Mouse (Mus musculus): ENCODE data around the gene Dpp6. TPM values are rescaled to one million over a fixed set of nuclear protein-coding genes. Genes with fewer than 3 reads are reported as not detected.

Dpp6 gene
- polyA plus RNA-seq, 1 experiment = 0.01 TPM

- H3K36me3 ChIP-seq (ENCODE audit: control insufficient read depth, insufficient read depth) = no peaks in the 10 kb centered on the region
- no peaks in the 10 kb centered on the region for H3K79me2 ChIP-seq (ENCODE audit: control insufficient read depth, insufficient read depth)
- no peak overlapping the region for H3K4me3 ChIP-seq (ENCODE audit: insufficient read depth, poor library complexity, severe bottlenecking)
- no peak for TF ChIP-seq CTCF (IDR thresholded peaks at IDR 0.05; ENCODE audit: control insufficient read depth, insufficient read depth, insufficient read length)
- no peak for TF ChIP-seq MYOD1 (IDR thresholded peaks at IDR 0.05; ENCODE audit: control insufficient read depth, insufficient read length, low read depth)
- no peak for TF ChIP-seq CEBPB (IDR thresholded peaks at IDR 0.05; ENCODE audit: low read depth)
- TF ChIP-seq MAX (IDR thresholded peaks at IDR 0.05) = no peak
- no peak for TF ChIP-seq FOSL1 (IDR thresholded peaks at IDR 0.05; ENCODE audit: insufficient read depth, low read length, poor library complexity, severe bottlenecking)
- no peak for TF ChIP-seq MYOG (IDR thresholded peaks at IDR 0.05; ENCODE audit: control insufficient read depth, extremely low read depth, insufficient read length)
- TF ChIP-seq USF1 (IDR thresholded peaks at IDR 0.05; ENCODE audit: low read depth) = no peak
- no peaks in the 10 kb centered on the region for H3K27me3 ChIP-seq (ENCODE audit: control insufficient read depth, insufficient read depth, insufficient read length)
- H3ac ChIP-seq (ENCODE audit: control insufficient read depth, insufficient read length, low read depth) = no peak overlapping the region
- H3K79me3 ChIP-seq (ENCODE audit: low read depth) = no peaks in the 10 kb centered on the region
Measured at GRCm38 (mm10) chr5:27623876-27624275, 806.9 kb downstream of the Dpp6 start.

DNA sequence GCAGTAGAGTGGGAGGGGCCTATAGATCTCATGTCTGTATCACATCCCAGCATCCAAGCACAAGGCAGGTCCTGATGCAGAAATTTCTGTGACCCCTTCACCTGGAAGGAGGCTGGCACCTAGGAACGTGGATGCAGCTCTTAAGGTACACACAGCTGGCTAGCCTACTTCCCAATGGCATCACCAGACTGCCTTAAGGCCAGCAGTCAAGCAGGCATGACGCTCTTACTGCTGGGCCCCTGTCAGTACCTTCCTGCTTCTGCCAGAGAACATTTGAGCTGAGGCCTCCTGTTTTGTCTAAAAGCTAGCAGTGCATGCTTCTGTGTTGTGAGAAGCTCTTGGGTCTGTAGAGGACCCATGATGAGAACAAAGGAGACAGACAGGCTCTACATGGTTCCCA lies 815.1 kb downstream of the Dpp6 start:
- Histone ChIP-seq H3K79me3 (ENCODE audit: low read depth) (no peaks in the 10 kb centered on the region), H3K79me2 (ENCODE audit: control insufficient read depth, insufficient read depth) (no peaks in the 10 kb centered on the region), H3K27me3 (ENCODE audit: control insufficient read depth, insufficient read depth, insufficient read length) (no peaks in the 10 kb centered on the region), H3K4me3 (ENCODE audit: insufficient read depth, poor library complexity, severe bottlenecking) (no peak overlapping the region), H3ac (ENCODE audit: control insufficient read depth, insufficient read length, low read depth) (no peak overlapping the region), H3K36me3 (ENCODE audit: control insufficient read depth, insufficient read depth) (no peaks in the 10 kb centered on the region)
- TF ChIP-seq FOSL1 (IDR thresholded peaks at IDR 0.05; ENCODE audit: insufficient read depth, low read length, poor library complexity, severe bottlenecking) (no peak), MYOD1 (IDR thresholded peaks at IDR 0.05; ENCODE audit: control insufficient read depth, insufficient read length, low read depth) (no peak), MYOG (IDR thresholded peaks at IDR 0.05; ENCODE audit: control insufficient read depth, extremely low read depth, insufficient read length) (no peak), CEBPB (IDR thresholded peaks at IDR 0.05; ENCODE audit: low read depth) (no peak), CTCF (IDR thresholded peaks at IDR 0.05; ENCODE audit: control insufficient read depth, insufficient read depth, insufficient read length) (no peak), MAX (IDR thresholded peaks at IDR 0.05) (no peak), USF1 (IDR thresholded peaks at IDR 0.05; ENCODE audit: low read depth) (no peak)

GRCm38 (mm10) chr5:27635941-27636340 lies 818.9 kb downstream of the Dpp6 start:
- Histone ChIP-seq H3K4me3 (ENCODE audit: insufficient read depth, poor library complexity, severe bottlenecking) (no peak overlapping the region), H3ac (ENCODE audit: control insufficient read depth, insufficient read length, low read depth) (no peak overlapping the region), H3K36me3 (ENCODE audit: control insufficient read depth, insufficient read depth) (no peaks in the 10 kb centered on the region), H3K27me3 (ENCODE audit: control insufficient read depth, insufficient read depth, insufficient read length) (no peaks in the 10 kb centered on the region), H3K79me3 (ENCODE audit: low read depth) (no peaks in the 10 kb centered on the region), H3K79me2 (ENCODE audit: control insufficient read depth, insufficient read depth) (no peaks in the 10 kb centered on the region)
- no peak for TF ChIP-seq FOSL1 (IDR thresholded peaks at IDR 0.05; ENCODE audit: insufficient read depth, low read length, poor library complexity, severe bottlenecking)
- no peak for TF ChIP-seq MAX (IDR thresholded peaks at IDR 0.05)
- TF ChIP-seq CTCF (IDR thresholded peaks at IDR 0.05; ENCODE audit: control insufficient read depth, insufficient read depth, insufficient read length) = no peak

DNA sequence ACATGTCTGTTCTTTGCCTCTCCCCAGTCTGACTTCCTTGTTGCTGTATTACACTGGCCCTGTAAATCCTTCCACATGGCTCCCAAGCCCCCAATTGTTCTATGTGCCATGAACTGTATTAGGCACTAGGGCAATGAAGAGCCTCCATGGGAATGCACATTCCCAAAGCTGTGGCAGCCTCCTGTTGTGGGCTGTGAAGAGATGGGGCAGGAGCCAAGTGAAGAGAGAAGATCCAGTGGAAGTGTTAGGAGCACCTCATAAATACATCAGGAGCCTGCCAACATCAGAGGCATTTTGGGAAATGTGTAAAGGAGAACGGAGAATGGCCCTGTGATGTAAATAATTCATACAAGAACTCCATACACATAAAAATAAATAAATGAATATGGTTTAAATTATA lies 824.9 kb downstream of the Dpp6 start:
- Histone ChIP-seq H3K4me3 (ENCODE audit: insufficient read depth, poor library complexity, severe bottlenecking) (no peak overlapping the region), H3K79me3 (ENCODE audit: low read depth) (no peaks in the 10 kb centered on the region), H3K27me3 (ENCODE audit: control insufficient read depth, insufficient read depth, insufficient read length) (no peaks in the 10 kb centered on the region), H3K79me2 (ENCODE audit: control insufficient read depth, insufficient read depth) (no peaks in the 10 kb centered on the region), H3K36me3 (ENCODE audit: control insufficient read depth, insufficient read depth) (no peaks in the 10 kb centered on the region), H3ac (ENCODE audit: control insufficient read depth, insufficient read length, low read depth) (no peak overlapping the region)
- TF ChIP-seq CEBPB (IDR thresholded peaks at IDR 0.05; ENCODE audit: low read depth) (no peak), MYOG (IDR thresholded peaks at IDR 0.05; ENCODE audit: control insufficient read depth, extremely low read depth, insufficient read length) (no peak), USF1 (IDR thresholded peaks at IDR 0.05; ENCODE audit: low read depth) (no peak), MAX (IDR thresholded peaks at IDR 0.05) (no peak), MYOD1 (IDR thresholded peaks at IDR 0.05; ENCODE audit: control insufficient read depth, insufficient read length, low read depth) (no peak), CTCF (IDR thresholded peaks at IDR 0.05; ENCODE audit: control insufficient read depth, insufficient read depth, insufficient read length) (no peak), FOSL1 (IDR thresholded peaks at IDR 0.05; ENCODE audit: insufficient read depth, low read length, poor library complexity, severe bottlenecking) (no peak)

DNA sequence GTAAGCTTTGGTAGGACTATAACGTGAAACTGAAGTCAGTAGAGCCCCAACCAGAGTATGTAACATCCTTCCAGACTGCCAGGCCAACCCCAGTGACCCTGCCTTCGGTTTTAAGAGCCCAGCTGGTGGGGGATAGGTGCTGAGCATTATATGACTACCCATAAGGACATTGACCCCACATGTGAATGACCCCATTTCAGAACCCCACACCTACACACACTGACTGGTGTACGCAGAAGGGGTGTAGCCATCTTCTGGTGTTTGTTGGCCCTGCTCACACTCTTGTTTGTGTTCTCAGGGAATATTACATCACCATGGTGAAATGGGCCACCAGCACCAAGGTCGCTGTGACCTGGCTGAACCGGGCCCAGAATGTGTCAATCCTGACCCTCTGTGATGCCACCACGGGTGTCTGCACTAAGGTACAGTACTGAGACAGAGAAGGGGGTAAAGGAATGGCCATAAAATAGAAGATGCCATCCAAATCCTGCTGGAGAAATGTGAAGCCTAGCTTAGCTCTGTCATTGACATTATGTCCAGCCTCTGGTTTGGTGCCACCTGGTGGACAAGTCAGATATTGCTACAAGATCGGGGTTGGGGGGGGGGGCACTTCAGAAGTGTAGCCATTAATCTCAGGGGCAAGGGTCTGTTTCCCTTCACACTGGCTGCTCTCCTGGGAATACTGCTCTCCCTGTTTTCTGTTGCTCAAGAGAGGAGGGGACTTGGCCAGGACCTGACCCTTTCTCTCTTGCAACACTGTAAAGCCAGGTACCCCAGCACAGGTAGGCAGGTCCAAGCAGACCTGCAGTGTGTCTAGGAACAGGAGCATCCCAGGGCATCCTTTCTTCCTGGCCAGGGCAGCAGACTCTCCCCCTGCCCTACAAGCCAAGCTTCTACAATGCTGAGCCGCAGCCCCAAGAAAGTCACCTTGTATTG lies 835.1 kb downstream of the Dpp6 start:
- Histone ChIP-seq H3K27me3 (ENCODE audit: control insufficient read depth, insufficient read depth, insufficient read length) (no peaks in the 10 kb centered on the region), H3K79me3 (ENCODE audit: low read depth) (no peaks in the 10 kb centered on the region), H3ac (ENCODE audit: control insufficient read depth, insufficient read length, low read depth) (no peak overlapping the region), H3K4me3 (ENCODE audit: insufficient read depth, poor library complexity, severe bottlenecking) (no peak overlapping the region), H3K36me3 (ENCODE audit: control insufficient read depth, insufficient read depth) (no peaks in the 10 kb centered on the region), H3K79me2 (ENCODE audit: control insufficient read depth, insufficient read depth) (no peaks in the 10 kb centered on the region)
- no peak for TF ChIP-seq MYOG (IDR thresholded peaks at IDR 0.05; ENCODE audit: control insufficient read depth, extremely low read depth, insufficient read length)

DNA sequence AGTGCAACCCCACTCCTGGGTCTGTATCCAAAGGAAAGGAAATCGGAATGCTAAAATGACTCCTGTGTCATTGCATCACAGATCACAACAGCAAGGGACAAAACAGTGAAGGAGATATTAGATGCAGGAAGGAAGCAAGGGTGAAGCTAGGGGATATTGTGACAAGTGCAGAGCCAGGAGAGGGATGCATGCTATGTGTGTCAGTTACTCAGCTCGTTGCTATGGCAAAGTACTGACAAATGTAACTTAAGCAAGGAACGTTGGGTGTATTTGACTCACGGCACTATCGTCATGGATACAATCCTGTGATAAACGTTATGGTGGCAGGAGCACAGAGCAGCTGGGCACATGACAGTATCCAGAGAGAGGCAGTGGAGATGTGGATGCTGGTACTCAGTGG lies 839.1 kb downstream of the Dpp6 start:
- H3K79me3 ChIP-seq (ENCODE audit: low read depth) = no peaks in the 10 kb centered on the region
- H3ac ChIP-seq (ENCODE audit: control insufficient read depth, insufficient read length, low read depth) = no peak overlapping the region
- no peak overlapping the region for H3K4me3 ChIP-seq (ENCODE audit: insufficient read depth, poor library complexity, severe bottlenecking)
- no peak for TF ChIP-seq CEBPB (IDR thresholded peaks at IDR 0.05; ENCODE audit: low read depth)
- TF ChIP-seq MAX (IDR thresholded peaks at IDR 0.05) = no peak
- TF ChIP-seq USF1 (IDR thresholded peaks at IDR 0.05; ENCODE audit: low read depth) = no peak
- TF ChIP-seq CTCF (IDR thresholded peaks at IDR 0.05; ENCODE audit: control insufficient read depth, insufficient read depth, insufficient read length) = no peak
- no peak for TF ChIP-seq MYOD1 (IDR thresholded peaks at IDR 0.05; ENCODE audit: control insufficient read depth, insufficient read length, low read depth)
- TF ChIP-seq FOSL1 (IDR thresholded peaks at IDR 0.05; ENCODE audit: insufficient read depth, low read length, poor library complexity, severe bottlenecking) = no peak
- no peak for TF ChIP-seq MYOG (IDR thresholded peaks at IDR 0.05; ENCODE audit: control insufficient read depth, extremely low read depth, insufficient read length)
- H3K79me2 ChIP-seq (ENCODE audit: control insufficient read depth, insufficient read depth) = no peaks in the 10 kb centered on the region
- no peaks in the 10 kb centered on the region for H3K36me3 ChIP-seq (ENCODE audit: control insufficient read depth, insufficient read depth)
- no peaks in the 10 kb centered on the region for H3K27me3 ChIP-seq (ENCODE audit: control insufficient read depth, insufficient read depth, insufficient read length)

Data from C2C12 (cell line).